Mouse (Mus musculus): Measurements from ENCODE around the gene Nell1.

The Nell1 gene

GRCm38 (mm10) chr7:50847921-50848320, 873.3 kb downstream of the Nell1 start:
- no peak for DNase-seq (ENCODE audit: low read depth, low spot score)

- DNase-seq (ENCODE audit: low read depth, low spot score), result no peak
These were observed 875.6 kb downstream of the Nell1 start for GRCm38 (mm10) chr7:50850271-50850670.

DNA sequence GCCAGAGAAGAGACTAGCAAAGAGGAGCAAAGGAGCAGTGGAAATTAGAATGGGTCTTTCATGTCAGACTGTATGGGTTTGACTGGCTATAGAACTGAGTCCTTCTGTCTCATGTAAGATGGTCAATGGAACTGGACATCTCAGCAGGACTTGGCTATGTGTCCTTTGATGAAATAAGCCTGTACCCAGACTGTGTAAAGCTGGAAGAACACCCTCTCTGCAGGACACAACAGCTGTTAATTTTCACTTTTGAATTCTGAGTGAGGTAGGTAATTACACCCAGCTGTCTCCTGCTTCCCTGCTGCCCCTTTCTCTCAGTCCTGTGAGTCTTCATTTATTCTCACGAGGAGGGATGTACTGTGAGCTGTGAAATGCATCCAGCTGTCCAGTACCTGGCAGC, 895.5 kb downstream of the Nell1 start:
- no peak for DNase-seq (ENCODE audit: low read depth, low spot score)

DNA sequence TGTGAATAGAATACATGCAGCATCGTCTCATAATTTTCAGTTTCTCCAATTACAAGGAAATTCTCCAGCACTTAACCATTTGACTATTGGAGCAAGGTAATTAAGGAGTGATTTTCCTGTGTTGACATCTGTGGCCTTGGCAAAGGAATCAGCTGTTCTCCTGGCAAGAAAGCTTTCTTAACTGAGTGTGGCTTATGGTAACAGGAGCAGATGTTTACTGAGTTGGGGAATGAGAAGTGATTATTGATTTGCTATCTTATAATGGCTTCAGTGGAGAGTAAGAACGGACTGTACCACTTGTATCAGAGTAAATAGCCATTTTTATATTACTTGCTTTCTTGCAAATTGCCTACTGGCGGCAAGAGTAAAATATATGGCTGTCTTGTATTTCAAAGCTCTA, 913.0 kb downstream of the Nell1 start:
- no peak for DNase-seq (ENCODE audit: low read depth, low spot score)

DNA sequence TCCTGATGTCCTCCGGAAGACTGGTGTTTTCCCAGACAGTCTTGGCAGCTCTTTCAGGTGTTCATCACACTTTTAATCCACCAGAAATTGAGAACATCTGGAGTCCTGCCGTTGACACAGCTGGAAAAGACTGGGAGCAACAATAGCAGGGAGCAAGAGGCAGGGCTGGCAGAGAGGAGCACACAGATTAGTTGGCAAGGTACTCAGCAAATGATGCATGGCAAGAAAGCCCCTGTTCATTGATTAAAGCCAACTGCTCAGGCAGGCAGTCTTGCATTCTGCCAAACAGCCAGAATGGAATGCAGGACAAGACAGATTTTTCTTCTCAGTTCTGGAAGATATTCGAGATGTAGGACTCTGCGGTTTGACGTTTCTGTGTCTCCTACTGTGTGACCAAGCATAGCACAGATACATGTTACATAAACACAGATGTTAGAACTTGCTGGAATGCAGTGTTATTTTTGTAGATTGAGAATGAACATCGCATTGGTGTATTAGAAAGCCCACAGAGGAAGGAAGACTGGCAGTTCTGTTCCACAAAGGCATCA, 925.0 kb downstream of the Nell1 start:
- DNase-seq (ENCODE audit: low read depth, low spot score), result no peak
